ENCODE assay signal across 17 mouse cellular contexts in the genomic region with DNA sequence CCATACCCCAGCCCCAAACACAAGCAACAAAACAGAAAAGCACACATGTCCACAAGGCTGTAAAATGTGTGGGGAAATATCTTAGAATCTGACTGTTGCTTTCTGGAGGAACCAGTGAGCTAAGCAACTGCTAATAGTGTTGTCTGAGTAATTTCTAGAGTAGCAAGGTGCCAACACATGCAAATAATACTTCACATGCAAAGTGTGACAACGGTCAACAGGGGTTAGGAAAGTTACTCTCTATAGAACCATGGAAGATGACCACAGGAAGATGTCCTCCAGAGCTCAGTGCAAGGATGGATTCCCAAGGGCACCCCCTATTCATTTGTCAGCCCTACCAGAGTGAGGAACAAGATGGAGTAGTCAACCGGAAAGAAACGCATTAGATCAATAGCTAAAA. TPM values are rescaled to one million over a fixed set of nuclear protein-coding genes. Genes with fewer than 3 reads are reported as not detected.
"Had no signal": no experiment of that assay in that cellular context is flagged by ENCODE, and none has a peak within 500 bp of the region (broad histone marks: within the 10 kb centered on the region; RNA-seq: fewer than 3 reads in every experiment).

No protein-coding gene starts in this region.

- H3K27me3 ChIP-seq: neural tube, embryonic 12.5 days; neural tube, embryonic 13.5 days; neural tube, embryonic 15.5 days; stomach, embryonic 15.5 days had no signal

- H3K9ac ChIP-seq: neural tube, embryonic 12.5 days; neural tube, embryonic 13.5 days; neural tube, embryonic 15.5 days; stomach, embryonic 15.5 days had no signal

- DNase-seq: right cerebral cortex, adult 18-20 months; right cerebral cortex, postnatal 14 days; right cerebral cortex, postnatal 25 days; right cerebral cortex, postnatal 4 days; spleen, adult 18-20 months; thymus, adult 18-20 months; thymus, adult 2 months; thymus, postnatal 14 days; thymus, postnatal 25 days; thymus, postnatal 36 days; thymus, postnatal 4 days had no signal

- H3K4me2 ChIP-seq: neural tube, embryonic 12.5 days; neural tube, embryonic 13.5 days; neural tube, embryonic 15.5 days; stomach, embryonic 15.5 days had no signal

- H3K27ac ChIP-seq: neural tube, embryonic 12.5 days; neural tube, embryonic 13.5 days; neural tube, embryonic 15.5 days; stomach, embryonic 15.5 days; stomach, postnatal 0 days had no signal

- H3K4me3 ChIP-seq: neural tube, embryonic 12.5 days; neural tube, embryonic 13.5 days; neural tube, embryonic 15.5 days; stomach, embryonic 15.5 days had no signal

- H3K36me3 ChIP-seq: neural tube, embryonic 12.5 days; neural tube, embryonic 13.5 days; neural tube, embryonic 15.5 days; stomach, embryonic 15.5 days had no signal

- H3K4me1 ChIP-seq: neural tube, embryonic 12.5 days; neural tube, embryonic 15.5 days; stomach, embryonic 15.5 days had no signal

- H3K9me3 ChIP-seq: neural tube, embryonic 12.5 days; neural tube, embryonic 13.5 days; neural tube, embryonic 15.5 days; stomach, embryonic 15.5 days had no signal

RNA-seq across cellular contexts. Expression of a gene that starts 18.3 kb away (rescaled TPM):
- total RNA-seq: neutrophil, adult 5-6 weeks had no signal
